Mouse (Mus musculus) lung, adult 2 months (tissue): Measurements from ENCODE around the gene Mark3. TPM values are rescaled to one million over a fixed set of nuclear protein-coding genes. Genes with fewer than 3 reads are reported as not detected.

ENCODE experiments used
- DNase-seq: peaks from one replicate; pipeline ENCODE4 v3.0.0; 2022
- H3K4me1 ChIP-seq: fragments of 200-500 bp; 2 replicates; pipeline ENCODE4 v1.6.1; 2011; ENCODE audit warnings: low read length; ENCODE audit not compliant: control insufficient read depth, insufficient read depth
- H3K4me3 ChIP-seq: fragments of 200-500 bp; replicated peaks from 2 replicates; pipeline ENCODE3; 2011; ENCODE audit warnings: low read depth, mild to moderate bottlenecking, control low read depth, low read length; ENCODE audit errors: extremely low read depth
- CTCF ChIP-seq: fragments of 200-500 bp; IDR thresholded peaks from 2 replicates; pipeline ENCODE4 v1.5.1; 2011; ENCODE audit warnings: mild to moderate bottlenecking, low read length, control low read depth; ENCODE audit not compliant: insufficient read depth
- POLR2A ChIP-seq: fragments of 200-500 bp; IDR thresholded peaks from 2 replicates; pipeline ENCODE4 v1.6.1; 2011; ENCODE audit warnings: low read depth, mild to moderate bottlenecking, control low read depth, low read length, borderline replicate concordance; ENCODE audit errors: extremely low read depth
- WGBS: fragments of 180-500 bp; shearing (Covaris S2); methylation state at CpG from one replicate; pipeline ENCODE4 v1.1.7; 2018; 5-methylcytosine and 5-hydroxymethylcytosine counted together
- polyA plus RNA-seq: library from polyadenylated mRNA; depleted of rRNA; stranded (reverse); fragments of >200 nt; gene quantifications from 2 replicates; pipeline ENCODE4 v1.2.3, GENCODE M21; 2012

Mark3 gene
- polyA plus RNA-seq, 1 experiment = 27.7 TPM

DNA sequence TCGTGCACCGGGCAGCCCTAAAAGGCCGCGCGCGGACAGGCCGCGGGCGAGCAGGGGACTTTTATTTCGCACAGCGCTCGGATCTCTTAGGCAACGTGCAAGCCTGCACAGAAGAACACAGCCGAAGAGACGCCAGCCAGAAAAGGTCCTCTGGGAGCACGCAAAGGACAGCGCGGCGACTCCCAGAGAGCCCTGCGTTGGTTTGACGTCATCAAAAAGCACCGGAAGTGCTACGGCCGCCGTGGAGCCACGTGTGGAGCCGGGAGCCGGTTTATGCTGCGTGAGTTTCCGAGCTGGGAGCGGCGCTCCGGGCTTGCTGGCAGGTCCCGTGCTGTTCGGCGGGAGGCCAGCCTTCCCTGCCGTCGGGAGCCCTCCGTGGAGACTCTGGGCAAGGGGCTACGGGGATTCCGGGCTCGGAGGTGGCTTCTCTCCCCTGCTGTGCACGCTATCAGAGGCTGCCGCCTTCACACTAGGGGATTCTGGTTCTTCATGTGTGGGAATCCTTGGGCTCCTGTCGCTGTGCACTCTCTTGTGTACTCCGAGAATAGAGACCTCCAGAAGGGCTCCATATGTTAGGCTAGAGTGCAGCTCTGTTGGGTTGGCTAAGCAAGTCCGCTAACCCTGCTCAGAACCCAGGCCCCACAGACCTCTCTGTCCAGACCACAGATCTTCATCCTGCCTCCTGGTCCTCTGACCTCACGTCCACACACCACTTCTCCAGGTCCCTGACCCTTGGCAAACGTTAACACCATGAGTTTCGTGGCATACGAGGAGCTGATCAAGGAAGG is 103.8 kb downstream of the Mark3 start, which contains the start of gene Trmt61a:
Trmt61a (plus strand) TSS at position 224 of the 788 bp plus-strand sequence.
- TF ChIP-seq CTCF (no peak), POLR2A (peak; percentile 77; the same call in 1 of the 2 replicates)
- under 1% methylated on average over 51 of the region's 51 CpGs for WGBS

GRCm38 (mm10) chr12:111678670-111678933 is 104.3 kb downstream of the Mark3 start:
- TF ChIP-seq POLR2A (no peak), CTCF (no peak)
- no peak for DNase-seq
- Histone ChIP-seq H3K4me1 (peaks cover 8% of the 10 kb centered on the region), H3K4me3 (peak overlapping the region; percentile 86)
- WGBS = 3% methylated on average over 13 of the region's 13 CpGs

More for the DNA sequence above, 103.8 kb downstream of the Mark3 start, which contains the start of gene Trmt61a:
- peak; percentile 84 for DNase-seq
- peaks cover 8% of the 10 kb centered on the region for H3K4me1 ChIP-seq
- H3K4me3 ChIP-seq = peak within 1 kb of the TSS; percentile 86

DNA sequence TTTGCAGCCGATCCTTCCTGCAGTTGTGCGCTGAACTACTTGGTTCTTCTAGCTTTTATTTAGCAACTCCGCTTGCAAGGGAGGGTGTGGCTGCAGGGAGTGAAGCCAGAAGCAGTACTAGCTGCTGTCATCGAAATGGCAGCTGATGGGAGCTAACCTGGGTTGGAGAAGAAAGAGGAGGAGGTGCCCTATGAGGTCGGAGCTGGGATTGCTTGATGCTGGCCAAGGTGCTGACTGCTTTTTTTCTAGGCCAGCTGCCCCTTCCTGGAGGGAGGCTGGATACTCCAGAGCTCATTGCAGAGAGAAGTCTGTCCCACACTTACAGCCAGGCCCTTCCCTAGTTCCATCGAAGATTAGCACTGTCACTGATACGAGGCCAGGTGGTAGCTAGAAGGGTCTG is 104.7 kb downstream of the Mark3 start:
- DNase-seq = no peak
- Histone ChIP-seq H3K4me3 (no peak overlapping the region), H3K4me1 (peaks cover 8% of the 10 kb centered on the region)
- 41% methylated on average over 7 of the region's 7 CpGs for WGBS
- TF ChIP-seq CTCF (no peak), POLR2A (no peak)

DNA sequence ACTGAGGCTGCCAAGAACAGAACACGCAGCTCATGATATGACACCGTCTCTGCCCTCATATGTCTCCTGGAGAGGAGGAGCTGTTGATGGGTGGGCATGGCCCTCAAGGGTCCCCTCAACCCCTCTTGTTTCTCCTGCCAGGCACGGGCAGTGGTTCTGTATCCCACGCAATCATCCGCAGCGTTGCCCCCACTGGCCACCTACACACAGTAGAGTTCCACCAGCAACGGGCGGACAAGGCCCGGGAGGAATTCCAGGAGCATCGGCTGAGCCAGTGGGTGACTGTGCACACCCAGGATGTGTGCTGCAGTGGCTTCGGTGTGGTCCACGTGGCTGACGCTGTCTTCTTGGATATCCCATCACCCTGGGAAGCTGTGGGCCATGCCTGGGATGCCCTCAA is 106.3 kb downstream of the Mark3 start:
- Histone ChIP-seq H3K4me1 (peaks cover 8% of the 10 kb centered on the region), H3K4me3 (no peak overlapping the region)
- TF ChIP-seq POLR2A = no peak
- no peak for TF ChIP-seq CTCF
- DNase-seq = no peak
- WGBS = 84% methylated on average over 13 of the region's 13 CpGs

GRCm38 (mm10) chr12:111681305-111681704 is 107.0 kb downstream of the Mark3 start:
- H3K4me3 ChIP-seq = no peak overlapping the region
- TF ChIP-seq CTCF (no peak), POLR2A (no peak)
- H3K4me1 ChIP-seq = peaks cover 8% of the 10 kb centered on the region
- WGBS = 66% methylated on average over 8 of the region's 8 CpGs
- DNase-seq = no peak

- Histone ChIP-seq H3K4me1 (peaks cover 8% of the 10 kb centered on the region), H3K4me3 (no peak overlapping the region)
- no peak for DNase-seq
- 76% methylated on average over 5 of the region's 5 CpGs for WGBS
- TF ChIP-seq POLR2A = no peak
- TF ChIP-seq CTCF = no peak
Observed at GRCm38 (mm10) chr12:111682003-111682402, 107.7 kb downstream of the Mark3 start.

GRCm38 (mm10) chr12:111682806-111683205 is 108.5 kb downstream of the Mark3 start:
- 55% methylated on average over 5 of the region's 5 CpGs for WGBS
- DNase-seq = no peak
- TF ChIP-seq CTCF = no peak
- TF ChIP-seq POLR2A = peak; percentile 24; the same call in 1 of the 2 replicates
- peaks cover 8% of the 10 kb centered on the region for H3K4me1 ChIP-seq
- H3K4me3 ChIP-seq = no peak overlapping the region

- DNase-seq = no peak
- no peak for TF ChIP-seq CTCF
- no peak for TF ChIP-seq POLR2A
- 74% methylated on average over 4 of the region's 4 CpGs for WGBS
- Histone ChIP-seq H3K4me1 (peaks cover 12% of the 10 kb centered on the region), H3K4me3 (no peak overlapping the region)
Observed at GRCm38 (mm10) chr12:111686390-111686789, 112.1 kb downstream of the Mark3 start.

DNA sequence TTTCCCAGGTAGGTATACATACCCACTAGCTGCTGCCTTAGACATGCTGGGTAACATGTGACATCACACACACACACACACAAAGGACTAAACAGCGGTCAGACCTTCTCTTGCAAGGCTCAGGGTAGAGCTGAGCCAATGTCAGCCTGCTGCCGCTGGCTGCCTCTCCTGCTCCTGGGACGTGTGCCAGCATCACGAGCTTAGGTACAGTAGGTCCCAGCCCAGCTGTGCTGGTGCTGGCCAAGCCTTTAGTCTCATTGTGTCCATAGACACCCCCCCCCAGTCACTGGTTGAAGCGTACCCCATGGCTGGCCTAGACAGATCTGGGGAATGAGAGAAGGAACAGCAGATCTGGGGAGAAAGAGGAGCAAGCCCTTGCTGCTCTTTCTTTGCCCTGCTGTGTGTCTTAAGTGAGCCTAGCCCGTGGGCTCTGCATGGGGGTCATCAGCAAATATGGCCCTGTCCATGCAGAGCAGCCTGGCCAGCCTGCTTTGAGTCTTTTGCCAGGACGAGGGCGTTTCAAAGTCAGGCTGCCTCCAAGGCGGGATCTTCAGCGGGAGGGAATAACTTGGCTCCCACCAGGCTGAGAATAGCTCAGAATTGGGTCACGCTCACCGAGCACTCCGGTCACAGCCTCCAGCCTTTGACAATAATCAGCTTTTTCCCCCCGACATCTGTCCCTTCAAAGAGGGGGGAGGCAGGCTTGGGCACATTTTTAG is 113.2 kb downstream of the Mark3 start:
- 35% methylated on average over 14 of the region's 14 CpGs for WGBS
- no peak for TF ChIP-seq POLR2A
- peak; percentile 33 for DNase-seq

DNA sequence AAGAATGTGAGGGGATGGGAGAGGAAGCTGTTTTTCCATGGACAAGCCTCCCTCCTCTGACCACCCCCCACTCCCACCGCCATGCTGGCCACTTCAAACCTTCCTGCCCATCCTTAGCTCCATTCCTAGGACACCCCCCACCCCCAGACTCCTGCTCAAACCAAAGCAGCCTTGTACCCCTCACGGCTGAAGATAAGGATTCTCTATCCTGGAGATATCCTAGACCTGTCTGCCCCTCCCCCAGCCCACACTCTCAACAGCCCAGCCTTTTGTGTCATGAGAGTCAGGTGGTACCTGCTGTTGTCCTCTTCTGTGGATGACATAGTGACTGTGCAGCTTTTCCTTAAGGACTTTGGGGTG is 113.7 kb downstream of the Mark3 start:
- no peak for DNase-seq
- H3K4me3 ChIP-seq = no peak overlapping the region
- TF ChIP-seq CTCF (no peak), POLR2A (no peak)
- 27% methylated on average over 2 of the region's 2 CpGs for WGBS
- peaks cover 21% of the 10 kb centered on the region for H3K4me1 ChIP-seq

More for the DNA sequence above, 113.2 kb downstream of the Mark3 start:
- Histone ChIP-seq H3K4me1 (peaks cover 18% of the 10 kb centered on the region), H3K4me3 (no peak overlapping the region)
